11 mouse cellular contexts compared by ENCODE assay signal in the genomic region with DNA sequence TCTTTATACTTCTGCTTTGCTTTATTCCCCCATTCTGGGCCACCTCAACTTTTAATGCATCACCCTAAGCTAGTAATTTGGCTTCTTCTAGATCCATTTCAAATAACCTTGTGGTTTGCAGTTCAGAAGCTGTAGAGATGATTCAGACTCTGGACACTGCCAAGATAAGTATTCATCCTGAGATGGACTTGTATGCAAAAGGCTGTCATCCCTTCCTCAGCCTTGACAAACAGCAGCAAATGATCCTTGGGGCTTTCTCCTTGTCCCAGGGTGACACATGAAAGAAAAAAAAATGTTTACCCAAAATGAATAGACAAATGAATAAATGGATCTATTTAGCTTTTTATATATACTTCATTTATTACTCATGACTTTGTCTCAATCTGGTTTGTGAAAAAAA.
"Had no signal": no experiment of that assay in that cellular context is flagged by ENCODE, and none has a peak within 500 bp of the region (broad histone marks: within the 10 kb centered on the region; RNA-seq: fewer than 3 reads in every experiment).

No protein-coding gene starts in this region.

- DNase-seq: kidney, postnatal 10 days; kidney, postnatal 36 days; liver; lung, adult 18-20 months; lung, postnatal 10 days; lung, postnatal 36 days; right cerebral cortex, postnatal 14 days; right cerebral cortex, postnatal 4 days; thymus, adult 2 months; thymus, postnatal 14 days; thymus, postnatal 4 days had no signal
